Mouse (Mus musculus): ENCODE measurements around the gene Gm45837.
A peak's percentile ranks its signal among the peaks of the same experiment; 100 is the strongest.

Gm45837 gene

DNA sequence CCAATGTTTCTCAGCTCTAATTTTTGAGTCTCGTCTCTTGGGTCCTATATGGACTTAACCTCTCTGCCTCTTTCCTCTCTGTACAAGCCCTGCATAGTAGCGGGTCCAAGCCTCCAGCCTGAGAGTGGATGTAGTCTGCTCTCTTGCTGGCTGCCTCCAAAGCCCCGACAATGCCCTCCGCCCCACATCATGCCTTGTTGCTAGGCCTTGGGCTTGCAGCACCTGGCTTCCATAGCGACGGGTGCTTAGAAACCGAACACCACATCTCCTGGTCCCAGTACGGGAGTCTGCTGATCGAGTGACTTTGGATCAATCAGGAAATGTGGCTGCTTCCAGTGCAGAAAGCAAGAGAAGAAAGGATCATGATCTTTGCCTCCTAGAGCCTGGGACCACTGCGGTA, 32.4 kb downstream of the Gm45837 start:
- DNase-seq (ENCODE audit: low read depth, low spot score) = no peak

DNA sequence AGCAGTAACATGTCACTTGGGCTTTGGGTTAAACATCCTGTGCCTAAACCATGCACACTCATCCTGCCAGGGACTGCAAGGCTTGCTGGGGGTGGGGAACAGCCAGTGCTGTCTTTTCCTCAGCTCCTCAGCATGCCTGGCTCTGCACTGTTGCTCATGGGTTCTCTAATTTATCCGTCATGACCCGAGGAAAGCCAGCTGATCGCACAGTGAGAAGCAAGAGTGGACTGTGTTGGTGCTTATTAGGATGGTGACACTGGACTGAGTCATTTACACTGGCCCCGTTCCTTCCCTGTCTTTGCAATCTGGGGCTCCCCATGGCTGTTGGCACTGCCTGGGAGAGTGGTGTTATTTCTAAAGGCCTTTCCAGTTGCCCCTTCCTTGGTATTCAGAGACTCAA, 33.5 kb downstream of the Gm45837 start:
- DNase-seq (ENCODE audit: low read depth, low spot score) = no peak

DNA sequence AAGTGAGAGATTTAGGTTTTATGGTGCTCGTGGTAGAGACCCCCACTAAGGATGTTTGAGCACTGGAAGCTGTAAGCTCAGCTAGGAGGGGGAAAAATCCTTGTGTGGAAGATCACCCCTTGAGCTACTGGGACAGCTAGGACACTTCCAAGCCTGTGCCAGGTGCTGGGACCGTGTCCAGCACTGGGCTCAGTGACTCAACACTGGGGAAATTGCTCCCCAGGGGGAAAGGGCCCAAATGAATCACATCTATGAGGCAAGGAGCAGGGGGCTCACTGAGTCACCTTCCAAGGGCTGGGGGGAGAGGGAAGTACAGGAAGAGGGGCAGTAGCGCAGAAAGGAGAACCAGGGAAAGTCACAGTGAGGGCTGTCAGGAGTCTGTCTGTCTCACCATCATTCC, 39.2 kb downstream of the Gm45837 start:
- no peak for DNase-seq (ENCODE audit: low read depth, low spot score)

DNA sequence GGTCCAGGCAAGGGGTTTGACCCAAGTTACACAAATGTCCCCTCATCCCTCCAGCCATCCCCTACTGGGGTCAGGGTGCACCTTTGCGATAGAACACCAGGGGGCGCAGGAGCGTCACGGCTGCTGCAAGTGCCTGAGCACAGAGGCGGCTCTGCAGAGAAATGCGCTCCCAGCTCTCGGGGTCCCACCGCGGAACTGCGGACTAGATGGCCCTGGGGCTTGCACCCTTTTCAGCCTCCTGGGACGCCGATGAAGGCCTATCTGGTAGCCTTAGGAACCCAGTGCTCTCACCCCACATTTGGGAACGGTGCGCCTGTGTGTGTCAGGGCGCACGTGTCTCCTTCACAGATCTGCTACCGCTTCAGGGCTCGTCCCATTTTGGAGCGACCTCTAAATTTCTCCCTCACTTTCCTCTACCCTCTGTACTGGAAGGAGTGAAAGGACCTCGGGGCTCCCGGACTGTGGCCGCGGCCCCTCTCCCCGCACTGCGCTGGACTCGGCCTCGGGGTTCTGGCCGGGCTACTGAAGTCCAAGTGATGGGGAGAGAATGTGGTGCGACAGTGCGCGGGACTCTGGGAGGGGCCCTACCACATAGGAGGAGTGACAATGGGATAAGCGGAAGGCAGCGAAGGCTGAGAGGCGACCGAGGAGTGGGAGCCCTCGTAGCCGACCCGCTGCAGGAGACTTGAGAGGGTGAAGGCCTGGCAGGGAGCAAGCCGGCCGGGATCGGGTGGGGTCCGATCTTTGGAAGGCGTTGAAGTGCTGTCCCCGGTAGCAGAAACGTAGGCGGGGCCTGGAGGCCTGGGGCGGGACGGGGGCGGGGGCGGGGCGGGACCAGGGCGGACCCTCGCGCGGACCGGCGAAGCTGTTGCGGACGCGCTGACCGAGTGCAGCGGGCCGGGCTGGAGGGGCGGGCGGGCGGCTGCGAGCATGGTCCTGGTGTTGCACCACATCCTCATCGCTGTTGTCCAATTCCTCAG, 40.0 kb downstream of the Gm45837 start:
- DNase-seq (ENCODE audit: low read depth, low spot score) = no peak

DNA sequence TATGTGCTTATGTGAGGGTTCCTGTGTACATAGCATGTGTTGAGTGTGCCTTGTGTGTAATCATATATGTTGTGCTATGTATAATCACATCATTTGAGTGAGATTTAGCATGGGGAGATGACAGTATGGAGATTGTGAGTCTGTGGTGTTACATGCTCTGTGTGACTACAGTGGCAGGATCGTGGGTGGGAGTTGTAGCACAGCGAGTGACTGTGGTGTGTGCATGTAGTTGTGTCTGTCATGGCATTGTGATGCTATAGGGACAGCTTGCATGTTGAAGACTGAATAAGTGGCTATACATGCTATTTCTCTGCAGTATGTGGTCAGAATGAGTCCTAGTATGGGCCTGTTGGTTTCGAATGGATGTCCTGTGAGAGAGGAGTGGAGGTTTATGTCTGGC, 42.0 kb downstream of the Gm45837 start:
- no peak for DNase-seq (ENCODE audit: low read depth, low spot score)

DNA sequence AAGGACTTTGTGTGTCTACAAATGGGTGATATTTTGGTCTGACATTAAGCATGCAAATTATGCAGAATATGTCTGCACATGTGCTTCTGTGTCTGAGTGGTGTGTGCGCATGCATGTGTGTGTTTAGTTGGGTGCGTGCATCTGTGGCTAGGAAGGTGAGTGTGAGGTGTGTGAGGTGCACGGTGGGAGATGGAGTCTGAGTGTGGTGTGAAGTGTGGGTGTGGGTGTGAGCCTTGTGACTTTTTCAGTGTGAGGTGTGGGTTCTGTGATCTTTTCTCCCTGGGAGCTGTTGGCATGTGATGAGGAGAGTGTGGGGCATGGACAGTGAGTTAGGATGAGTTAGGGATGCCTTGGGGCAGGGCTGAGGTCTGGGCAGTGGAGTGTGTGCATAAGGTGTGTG, 42.6 kb downstream of the Gm45837 start:
- no peak for DNase-seq (ENCODE audit: low read depth, low spot score)

DNA sequence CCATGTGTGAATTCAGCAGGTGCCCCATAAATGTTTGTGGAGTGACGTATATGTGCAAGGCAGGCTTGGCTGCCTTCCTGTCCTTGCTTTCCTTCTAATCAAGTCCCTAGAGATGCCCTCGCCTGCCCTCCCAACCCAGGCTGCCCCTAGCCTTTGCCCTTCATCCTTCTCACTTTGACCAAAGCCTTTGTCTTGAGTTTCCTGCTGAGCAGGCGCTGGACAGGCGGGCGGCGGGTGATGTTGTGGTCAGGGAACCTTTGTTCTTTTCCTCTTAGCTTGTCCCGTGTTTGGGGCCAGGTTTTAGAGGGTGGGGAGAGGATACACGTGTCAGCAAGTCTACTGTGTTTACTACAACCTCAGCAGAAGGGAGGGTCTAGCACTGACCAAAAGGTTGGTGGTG, 43.0 kb downstream of the Gm45837 start:
- DNase-seq (ENCODE audit: low read depth, low spot score) = no peak

DNA sequence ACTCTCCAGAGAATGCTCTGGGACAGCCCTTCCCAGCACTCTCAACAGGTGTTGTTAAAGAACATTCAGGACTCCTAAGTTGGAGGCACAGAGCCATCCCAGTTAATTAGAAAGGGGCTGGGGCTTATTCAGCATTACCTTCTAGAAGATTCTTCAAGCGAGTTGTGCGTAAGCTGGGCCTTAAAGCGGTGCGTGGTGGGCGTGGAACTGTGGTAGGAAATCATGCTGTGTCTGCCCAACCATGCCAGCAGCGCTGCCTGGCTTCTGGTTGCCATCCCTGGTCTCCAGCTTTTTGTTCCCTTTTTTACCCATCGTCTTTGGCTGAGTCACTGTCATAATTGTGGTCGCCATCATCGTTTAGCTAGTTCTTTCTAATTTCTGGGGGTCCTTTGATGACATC, 43.8 kb downstream of the Gm45837 start:
- DNase-seq (ENCODE audit: low read depth, low spot score) = no peak

DNA sequence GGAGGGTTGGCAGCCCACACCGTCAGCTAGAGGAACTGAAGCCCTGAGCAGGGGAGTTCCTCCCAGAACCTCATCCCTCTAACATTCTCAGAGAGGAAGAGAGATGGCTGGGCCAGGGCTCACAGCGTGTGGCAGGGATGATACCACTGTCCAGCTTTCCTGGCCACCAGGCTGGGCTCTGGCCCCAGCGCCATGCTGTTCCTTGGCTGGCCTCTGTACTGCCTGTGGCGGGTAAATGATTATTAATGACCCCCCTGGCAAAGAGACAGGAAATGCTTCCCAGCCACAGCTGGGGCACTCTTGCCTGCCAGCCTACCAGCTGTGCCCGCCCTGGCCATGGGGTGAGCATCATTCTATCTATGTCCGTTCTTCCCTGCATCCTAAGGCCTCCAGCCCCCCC, 44.5 kb downstream of the Gm45837 start:
- DNase-seq (ENCODE audit: low read depth, low spot score) = no peak

DNA sequence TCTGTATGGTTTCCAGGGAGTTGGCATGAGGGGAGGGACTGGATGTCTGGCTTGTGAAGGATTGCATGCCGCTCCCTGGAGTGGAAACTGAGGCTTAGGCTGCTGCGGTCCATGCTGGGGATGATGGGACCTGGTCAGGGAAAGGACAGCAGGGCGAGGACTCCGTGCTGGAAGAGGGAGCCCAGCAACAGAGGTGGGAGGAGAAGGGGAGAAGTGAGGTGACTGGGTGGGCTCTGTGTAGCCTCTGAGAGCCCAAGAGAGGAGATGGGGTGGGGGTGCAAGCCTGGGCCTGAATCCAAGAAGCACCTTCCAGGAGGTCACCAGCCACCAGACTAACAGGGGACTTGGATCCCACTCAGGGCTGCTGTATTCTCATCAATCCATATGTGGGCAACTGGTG, 45.6 kb downstream of the Gm45837 start:
- no peak for DNase-seq (ENCODE audit: low read depth, low spot score)

DNA sequence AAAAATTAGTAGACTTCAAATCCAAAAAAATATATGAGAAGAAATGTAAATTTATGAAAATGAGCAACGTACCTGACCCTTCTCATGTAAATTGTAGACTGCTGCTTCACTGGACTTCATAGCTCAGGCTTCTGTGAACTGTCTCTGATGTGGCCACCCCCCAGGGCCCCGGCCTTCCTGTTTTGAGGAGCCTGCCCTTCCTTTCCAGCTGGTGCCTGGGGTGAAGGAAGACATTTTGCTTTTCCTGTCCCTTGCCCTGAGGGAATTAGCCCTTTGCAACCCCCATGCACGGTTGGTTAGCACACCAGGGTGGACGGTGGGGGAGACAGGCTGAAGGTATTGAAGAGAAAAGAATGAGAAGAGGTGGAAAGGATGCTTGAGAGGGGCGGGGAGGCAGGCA, 46.1 kb downstream of the Gm45837 start:
- no peak for DNase-seq (ENCODE audit: low read depth, low spot score)

DNA sequence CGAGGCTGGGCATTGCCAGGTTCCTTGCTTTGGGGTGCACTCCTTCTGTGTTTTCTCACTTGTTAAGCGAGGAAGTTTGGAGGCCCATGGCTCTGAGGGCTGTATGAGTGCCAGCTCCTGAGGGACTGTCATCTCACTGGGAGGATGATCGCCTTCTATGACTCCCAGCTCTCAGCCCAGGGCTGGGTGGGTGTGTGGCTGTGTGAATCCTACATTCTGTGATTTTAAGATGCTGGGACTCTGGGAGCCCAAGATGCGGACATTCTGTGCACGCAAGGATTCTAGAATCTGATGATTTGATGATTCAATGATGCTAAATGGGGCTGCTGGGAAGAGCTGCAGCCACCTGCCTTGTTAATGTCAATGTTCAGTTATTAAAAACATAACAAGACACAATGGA, 46.6 kb downstream of the Gm45837 start:
- DNase-seq (ENCODE audit: low read depth, low spot score) = no peak

DNA sequence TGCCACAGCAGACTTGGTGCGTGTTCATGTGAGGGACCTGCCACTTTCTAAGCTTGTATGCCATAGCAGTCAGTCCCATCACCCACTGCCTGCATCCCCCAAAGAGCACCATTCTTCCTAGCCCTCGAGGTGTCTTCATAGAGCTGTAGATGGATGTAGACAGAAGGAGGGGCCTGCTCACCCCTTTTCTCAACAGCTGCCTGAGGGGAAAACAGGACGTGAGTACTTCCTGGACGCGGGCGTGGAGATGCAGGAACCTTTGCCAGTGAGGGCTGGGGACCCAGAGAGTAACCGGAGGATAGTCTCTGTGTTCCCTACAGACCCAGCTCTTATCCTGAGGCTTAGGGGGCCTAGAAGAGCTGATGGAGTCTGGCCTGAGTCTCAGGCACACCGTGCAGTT, 47.1 kb downstream of the Gm45837 start:
- no peak for DNase-seq (ENCODE audit: low read depth, low spot score)

DNA sequence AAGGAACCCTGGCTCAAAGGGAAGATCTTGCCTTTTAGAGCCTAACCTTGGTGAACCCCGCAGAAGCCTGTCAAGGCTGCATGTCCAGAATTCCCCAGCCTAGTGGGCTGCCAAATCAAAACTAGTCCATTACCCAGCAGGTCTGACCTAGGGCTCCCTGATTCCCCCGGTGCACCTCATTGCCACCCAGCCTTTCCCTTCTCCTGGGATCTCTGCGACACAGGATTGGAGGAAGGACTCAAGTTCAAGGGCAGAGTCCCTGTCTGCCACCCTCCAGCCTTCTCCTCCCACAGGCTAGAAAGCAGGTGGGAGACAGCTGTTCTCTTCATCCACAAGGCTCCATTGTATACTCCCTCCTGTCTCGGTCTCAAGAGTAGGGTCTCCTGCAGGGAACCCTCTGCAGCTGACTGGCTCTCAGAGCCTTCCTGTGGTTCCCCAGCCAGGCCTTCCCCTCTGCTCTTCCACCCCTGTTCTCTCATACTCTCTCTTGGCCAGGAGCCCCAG, 47.6 kb downstream of the Gm45837 start:
- no peak for DNase-seq (ENCODE audit: low read depth, low spot score)

DNA sequence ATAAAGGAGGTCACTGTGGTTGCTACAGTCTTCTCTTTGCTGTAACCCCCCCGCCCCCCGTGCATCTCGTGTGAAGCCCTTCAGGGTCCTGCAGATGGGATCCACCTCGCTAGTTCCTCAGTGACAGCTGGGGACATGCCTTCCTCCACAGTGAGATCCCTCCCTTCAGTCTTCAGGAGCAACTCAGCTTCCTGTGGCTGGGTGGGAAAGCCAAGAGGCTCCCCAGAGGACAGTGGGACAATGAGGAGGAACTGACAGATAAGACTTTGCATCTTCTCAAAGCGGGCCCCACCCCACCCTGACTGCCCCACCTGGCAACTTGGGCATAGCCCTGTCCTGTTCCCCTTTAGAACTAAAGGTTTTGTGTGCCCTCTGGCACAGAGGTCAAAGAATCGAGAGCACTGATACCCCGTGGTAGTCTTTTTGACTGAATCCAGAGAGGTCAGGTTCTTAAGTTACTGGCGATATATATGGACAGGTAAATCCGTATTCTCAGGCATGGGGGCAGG, 48.7 kb downstream of the Gm45837 start:
- no peak for DNase-seq (ENCODE audit: low read depth, low spot score)

DNA sequence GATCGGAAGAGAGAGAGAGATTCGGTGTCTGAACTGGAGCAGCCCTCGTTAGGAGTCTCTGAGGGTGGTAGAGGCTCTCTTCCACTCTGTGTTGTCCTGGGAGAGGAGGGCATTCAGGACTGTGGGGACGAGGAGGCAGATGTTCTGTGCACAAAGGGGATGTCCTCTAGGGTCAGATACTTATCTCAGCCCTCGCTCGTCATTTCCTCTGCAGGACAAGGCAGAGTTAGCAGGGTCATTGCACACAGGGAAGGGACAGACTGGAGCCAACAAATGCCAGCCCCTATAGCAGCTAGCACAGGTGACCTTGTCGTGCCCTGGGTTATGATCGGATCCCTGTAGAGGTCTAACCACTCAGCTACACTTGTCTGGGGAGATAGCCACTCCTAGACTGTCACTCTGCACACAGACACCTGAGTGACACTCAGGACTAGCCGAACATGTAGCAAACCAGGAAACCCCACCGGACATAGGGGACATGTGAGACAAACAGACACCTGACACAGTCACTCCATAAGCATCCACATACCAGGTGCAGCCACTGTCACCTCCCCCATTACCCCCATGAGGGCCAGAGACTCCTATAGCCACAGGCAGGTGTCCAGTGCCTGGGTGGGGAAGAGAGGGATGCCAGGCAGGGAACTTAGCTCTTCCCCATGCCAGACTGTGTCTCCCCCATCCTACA, 49.4 kb downstream of the Gm45837 start:
- DNase-seq (ENCODE audit: low read depth, low spot score) = no peak

DNA sequence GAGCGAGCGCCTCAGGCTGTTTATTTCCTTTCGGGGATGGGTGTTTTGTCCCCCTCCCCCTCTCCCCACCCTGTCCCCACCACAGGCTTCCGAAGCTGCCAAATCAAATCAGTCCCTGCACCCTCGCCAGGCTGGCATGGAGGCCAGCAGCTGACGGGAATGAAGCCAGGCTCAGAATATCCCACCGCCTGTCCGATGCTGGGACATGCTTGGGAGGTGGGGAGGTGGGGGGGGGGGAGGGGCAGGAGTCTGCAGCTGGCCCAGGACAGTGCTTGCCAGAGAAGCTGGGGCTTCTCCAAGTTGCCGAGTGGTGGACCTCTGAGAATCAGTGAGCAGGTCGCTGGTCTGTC, 49.9 kb downstream of the Gm45837 start:
- DNase-seq (ENCODE audit: low read depth, low spot score) = peak; percentile 88

DNA sequence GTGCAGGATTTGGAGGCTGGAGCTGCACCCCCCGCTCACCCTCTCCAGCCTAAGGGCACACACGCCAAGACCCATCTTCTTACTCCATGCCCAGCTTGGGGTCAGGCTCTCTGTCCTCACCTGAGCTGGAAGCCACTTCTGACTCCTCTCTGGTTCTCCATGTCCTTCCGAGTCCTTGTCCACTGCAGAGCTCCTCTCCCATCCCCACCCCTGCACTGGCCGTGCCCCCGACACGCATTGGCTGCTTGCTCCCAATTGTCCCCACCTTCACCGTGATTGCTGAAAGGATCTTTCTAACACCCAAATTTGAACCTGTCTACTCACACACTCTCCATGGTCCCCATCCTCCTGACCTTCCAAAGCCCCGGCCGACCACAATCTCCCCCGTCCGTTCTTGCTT, 50.9 kb downstream of the Gm45837 start:
- DNase-seq (ENCODE audit: low read depth, low spot score) = no peak

DNA sequence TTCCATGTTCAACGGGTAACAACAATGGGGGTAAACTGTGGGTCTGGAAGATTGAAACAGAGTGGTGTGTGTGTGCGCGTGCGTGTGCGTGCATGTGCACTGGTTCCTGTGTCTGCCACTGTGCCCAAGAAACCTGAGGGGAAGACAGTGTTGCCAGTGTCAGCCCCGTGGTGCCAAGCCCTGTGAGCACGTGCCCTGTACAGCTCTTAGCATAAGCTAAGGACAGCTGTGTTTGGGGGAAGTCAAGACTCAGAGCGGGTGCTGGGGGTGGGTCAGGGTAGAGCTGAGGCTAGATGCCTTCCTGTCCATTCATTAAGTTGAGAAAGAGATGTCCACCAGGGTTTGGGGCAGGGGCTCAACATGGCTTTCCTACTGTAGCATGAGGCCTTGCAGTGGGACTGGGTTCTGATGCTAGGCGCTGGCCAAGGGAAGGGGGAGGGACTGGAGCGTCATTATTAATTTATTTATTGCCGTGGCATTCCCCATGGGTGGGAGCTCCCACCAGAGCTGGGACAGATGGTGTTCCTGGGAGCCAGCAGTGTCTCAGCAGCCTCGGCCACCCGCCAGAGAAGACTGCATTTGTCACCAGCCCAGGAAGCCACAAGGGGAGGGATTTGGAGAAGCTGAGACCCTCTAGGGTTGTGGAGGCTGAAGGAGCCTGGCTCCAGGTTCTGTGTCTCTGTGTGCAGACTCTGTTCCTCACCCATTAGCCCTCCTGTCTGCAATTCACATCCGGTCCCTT, 51.8 kb downstream of the Gm45837 start:
- DNase-seq (ENCODE audit: low read depth, low spot score) = no peak

DNA sequence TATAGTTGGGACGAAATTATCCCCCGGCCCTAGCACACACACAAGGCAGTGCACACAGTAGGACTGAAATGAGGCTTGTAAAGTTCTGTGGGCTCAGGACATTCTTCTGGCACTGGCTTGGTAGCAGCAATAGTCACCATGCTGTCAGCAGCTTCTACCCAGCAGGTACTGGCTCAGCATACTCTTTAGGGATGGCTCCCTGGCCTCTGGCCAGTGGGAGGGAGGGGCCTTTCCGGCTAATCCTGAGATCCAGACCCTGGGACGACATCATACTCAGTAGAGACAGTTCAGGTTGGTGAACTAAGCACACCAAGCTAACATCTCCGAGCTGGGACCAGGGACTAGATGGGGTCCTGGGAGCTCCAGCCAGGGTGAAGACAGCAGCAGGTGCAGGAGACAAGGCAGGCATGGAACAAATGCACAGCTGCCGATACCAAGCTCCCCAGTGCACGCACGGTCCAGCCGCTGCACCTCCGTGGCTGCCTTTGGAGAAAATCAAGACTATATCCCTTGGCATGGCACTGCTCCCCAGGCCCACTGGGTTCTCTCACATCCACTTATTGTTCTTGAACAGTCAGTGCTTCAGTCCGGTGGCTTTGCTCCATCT, 53.1 kb downstream of the Gm45837 start:
- DNase-seq (ENCODE audit: low read depth, low spot score) = no peak

DNA sequence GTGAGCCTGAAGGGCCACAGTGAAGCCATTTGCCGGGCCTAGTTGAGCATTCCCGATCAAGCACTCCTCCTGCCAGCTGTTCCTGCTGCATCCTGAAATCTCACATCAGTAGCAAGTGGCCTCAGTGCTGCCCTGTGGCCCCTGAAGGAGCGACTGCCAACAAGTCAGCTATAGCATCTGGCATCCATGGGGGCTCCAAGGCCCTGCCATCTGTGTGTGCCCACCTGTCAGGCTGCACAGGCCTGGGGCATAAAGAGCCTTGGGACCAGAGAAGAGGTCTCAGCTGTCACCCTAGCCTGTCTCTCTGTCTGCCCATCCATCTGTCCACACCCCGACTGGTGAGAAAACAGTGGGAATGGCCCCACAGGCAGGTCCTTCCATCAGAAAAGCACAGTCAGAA, 54.2 kb downstream of the Gm45837 start:
- DNase-seq (ENCODE audit: low read depth, low spot score) = no peak

DNA sequence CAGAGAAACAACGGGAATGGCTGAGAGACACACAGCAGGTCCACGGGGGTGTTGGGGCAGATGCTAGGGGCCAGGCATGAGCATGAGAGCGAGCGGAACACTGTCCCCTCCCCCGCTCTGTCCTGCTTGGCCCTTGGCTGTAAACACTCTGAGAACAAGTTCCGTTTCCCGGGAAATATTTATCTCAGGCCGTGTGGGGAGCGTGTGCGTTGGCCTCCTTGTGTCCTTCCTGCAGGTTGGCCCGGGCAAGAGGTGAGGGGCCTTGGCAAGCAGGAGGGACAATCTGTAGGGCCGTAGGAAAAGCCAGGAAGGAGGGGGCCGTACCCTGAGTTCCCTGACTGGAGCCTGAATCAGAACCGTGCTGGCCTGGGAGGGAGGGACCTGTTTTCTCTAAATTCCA, 54.7 kb downstream of the Gm45837 start:
- no peak for DNase-seq (ENCODE audit: low read depth, low spot score)
